8 mouse cellular contexts compared by ENCODE assay signal in the genomic region with DNA sequence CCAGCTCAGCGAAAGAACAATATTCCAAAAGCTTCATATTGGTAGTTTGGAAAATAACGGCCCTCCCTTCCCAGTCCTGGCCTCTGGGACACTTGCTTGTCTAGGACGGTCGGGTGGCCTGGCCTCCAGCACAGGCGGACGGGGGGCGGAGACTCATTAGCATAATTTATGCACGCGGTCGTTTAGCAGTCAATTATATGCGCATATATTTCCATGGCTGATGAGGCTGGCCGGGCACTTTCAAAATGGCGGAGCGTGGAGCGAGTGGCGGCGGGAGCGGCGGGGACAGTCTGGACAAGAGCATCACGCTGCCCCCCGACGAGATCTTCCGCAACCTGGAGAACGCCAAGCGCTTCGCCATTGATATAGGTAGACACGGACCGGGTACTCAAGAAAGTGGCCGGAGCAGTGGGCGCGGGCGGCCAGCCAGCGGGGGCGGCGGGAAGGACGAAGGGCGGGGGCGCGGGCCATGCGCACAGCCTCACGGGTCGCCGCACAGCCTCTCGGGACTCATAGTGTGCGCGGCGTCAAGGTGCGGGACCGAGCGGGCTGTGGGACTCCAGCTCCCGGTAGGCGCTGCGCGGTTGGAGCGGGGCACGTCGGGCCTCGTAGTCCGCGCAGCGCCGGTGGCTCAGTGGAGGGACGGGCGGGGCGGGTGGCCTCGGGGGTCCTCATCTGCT. TPM values are rescaled to one million over a fixed set of nuclear protein-coding genes. Genes with fewer than 3 reads are reported as not detected.
DNase-seq lines count a peak whose midpoint lies in the region; ATAC-seq lines count a peak whose summit lies in the region.

Gene Pank4 (plus strand): TSS at position 223 of the 680 bp plus-strand sequence.

- ATAC-seq in CD4-positive, CD25-positive, alpha-beta regulatory T cell, adult 4 months = peak; percentile 82
- ATAC-seq in heart, embryonic 14.5 days (ENCODE audit: insufficient number of reproducible peaks, insufficient read depth, low FRiP score, low read depth) = peak; percentile 93
- ATAC-seq in liver, embryonic 12.5 days = peak; percentile 86

- peak within 1 kb of the TSS; percentile 97 for H3K27ac ChIP-seq in forebrain, embryonic 10.5 days
- H3K27ac ChIP-seq in heart, embryonic 14.5 days (replicated peaks in 1 of 2; ENCODE audit: control insufficient read depth in 1 of 2, insufficient read depth in 1 of 2, low read depth in 2 of 2, low read length in 2 of 2) = peak within 1 kb of the TSS; percentile 84 to 89
- peak within 1 kb of the TSS; percentile 98 for H3K27ac ChIP-seq in liver, embryonic 12.5 days

- peak within 1 kb of the TSS; percentile 84 for H3K9ac ChIP-seq in heart, embryonic 14.5 days (ENCODE audit: low read length)
- H3K9ac ChIP-seq in liver, embryonic 12.5 days = peak within 1 kb of the TSS; percentile 95

- H3K27me3 ChIP-seq in forebrain, embryonic 10.5 days (ENCODE audit: poor library complexity, severe bottlenecking) = peaks cover 46% of the 10 kb centered on the region
- H3K27me3 ChIP-seq in heart, embryonic 14.5 days (ENCODE audit: control insufficient read depth, insufficient read depth, low read length) = peaks cover 43% of the 10 kb centered on the region
- peaks cover 47% of the 10 kb centered on the region for H3K27me3 ChIP-seq in liver, embryonic 12.5 days (replicated peaks)
- H3K27me3 ChIP-seq in splenic B cell, adult 2 months (ENCODE audit: control insufficient read depth, insufficient read depth, low read length, poor library complexity, severe bottlenecking) = no peaks in the 10 kb centered on the region

- under 1% methylated on average over 66 of the region's 66 CpGs for WGBS in forebrain, embryonic 10.5 days
- WGBS in heart, embryonic 14.5 days = under 1% methylated on average over 53 of the region's 66 CpGs
- WGBS in liver, embryonic 12.5 days (ENCODE audit: insufficient replicate concordance) = under 1% methylated on average over 62 of the region's 66 CpGs

- peaks cover 51% of the 10 kb centered on the region for H3K36me3 ChIP-seq in forebrain, embryonic 10.5 days (replicated peaks)
- peaks cover 14% of the 10 kb centered on the region for H3K36me3 ChIP-seq in heart, embryonic 14.5 days (ENCODE audit: control insufficient read depth, insufficient read depth, low read length)
- H3K36me3 ChIP-seq in liver, embryonic 12.5 days = peaks cover 36% of the 10 kb centered on the region
- no peaks in the 10 kb centered on the region for H3K36me3 ChIP-seq in splenic B cell, adult 2 months (ENCODE audit: control insufficient read depth, insufficient read depth, low read length, poor library complexity, severe bottlenecking)

- H3K4me3 ChIP-seq in forebrain, embryonic 10.5 days = peak within 1 kb of the TSS; percentile 98
- peak within 1 kb of the TSS; percentile 82 to 96 for H3K4me3 ChIP-seq in heart, embryonic 14.5 days (ENCODE audit: control insufficient read depth in 1 of 2, insufficient read depth in 1 of 2, low read depth in 1 of 2, low read length in 2 of 2)
- peak within 1 kb of the TSS; percentile 94 for H3K4me3 ChIP-seq in liver, embryonic 12.5 days

- H3K4me1 ChIP-seq in forebrain, embryonic 10.5 days = peaks cover 84% of the 10 kb centered on the region
- peaks cover 30 to 59% of the 10 kb centered on the region in 2 experiments for H3K4me1 ChIP-seq in heart, embryonic 14.5 days (ENCODE audit: control insufficient read depth in 2 of 2, insufficient read depth in 2 of 2, low read length in 2 of 2)
- H3K4me1 ChIP-seq in liver, embryonic 12.5 days = peaks cover 61% of the 10 kb centered on the region

- peak; percentile 76 for DNase-seq in c-Kit-negative CD71-positive TER-119-positive erythroid progenitor cells, embryonic 14.5 days (ENCODE audit: low read depth, low spot score)
- DNase-seq in forebrain, embryonic 10.5 days (ENCODE audit: extremely low spot score, low spot score) = peak; percentile 93
- peak; percentile 95 for DNase-seq in kidney, postnatal 14 days
- DNase-seq in naive thymus-derived CD4-positive, alpha-beta T cell, adult 2 months (ENCODE audit: low read depth) = peak; percentile 85
- peak; percentile 87 for DNase-seq in splenic B cell, adult 2 months (ENCODE audit: low read depth, low spot score)

- H3K4me2 ChIP-seq in heart, embryonic 14.5 days (ENCODE audit: low read length) = peak within 1 kb of the TSS; percentile 71
- peak within 1 kb of the TSS; percentile 82 for H3K4me2 ChIP-seq in liver, embryonic 12.5 days

- no peaks in the 10 kb centered on the region for H3K9me3 ChIP-seq in forebrain, embryonic 10.5 days
- no peaks in the 10 kb centered on the region for H3K9me3 ChIP-seq in heart, embryonic 14.5 days (ENCODE audit: control insufficient read depth, low read length)
- no peaks in the 10 kb centered on the region for H3K9me3 ChIP-seq in liver, embryonic 12.5 days (replicated peaks)

RNA-seq across cellular contexts. Expression of gene Pank4, which starts in this region (rescaled TPM):
- polyA plus RNA-seq in CD4-positive, CD25-positive, alpha-beta regulatory T cell, adult 4 months (2017; shearing (Covaris generic)) = 10 to 100 TPM; 40.8 to 61.1 TPM
- polyA plus RNA-seq in forebrain, embryonic 10.5 days (2016; fragmentation: Nextera tagmentation; extraction: Ambion mirVana) = 46.8 and 51.8 TPM in 2 replicates
- polyA plus RNA-seq in heart, embryonic 14.5 days (2014; fragmentation: Nextera tagmentation; extraction: Ambion mirVana) = 41.4 and 42.1 TPM in 2 replicates
- polyA plus RNA-seq in liver, embryonic 12.5 days (2016; fragmentation: Nextera tagmentation; extraction: Ambion mirVana) = 33.4 and 34.0 TPM in 2 replicates

Comparison
In these comparisons a context has a peak if more than half of its experiments do, and no peak if none do; other contexts are left out.
1. Peak in every context shown above with its lines: DNase-seq, ATAC-seq, H3K4me3 ChIP-seq and H3K27ac ChIP-seq.